ENCODE assay signal across 26 mouse cellular contexts in the genomic region with DNA sequence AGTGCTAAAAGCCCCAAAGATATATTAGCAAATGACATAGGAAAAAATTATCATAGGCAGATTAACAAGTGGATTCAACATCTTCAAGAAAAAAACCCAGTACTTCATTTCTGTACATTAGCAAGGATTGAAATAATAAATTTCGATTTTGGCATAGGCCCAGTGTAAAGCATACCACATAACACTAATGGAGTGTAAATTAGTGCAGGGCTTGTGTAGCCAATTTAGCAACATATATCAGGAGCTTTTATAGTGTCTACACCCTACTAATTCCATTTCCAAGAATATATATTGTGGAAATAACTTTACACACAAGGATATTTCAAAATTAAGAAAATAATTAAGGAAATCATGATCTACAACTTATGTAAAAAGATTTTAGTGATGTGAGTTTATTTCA. TPM values are rescaled to one million over a fixed set of nuclear protein-coding genes. Genes with fewer than 3 reads are reported as not detected.
DNase-seq lines count a peak whose midpoint lies in the region; ATAC-seq and TF ChIP-seq lines count a peak whose summit lies in the region.
"Had no signal": no experiment of that assay in that cellular context is flagged by ENCODE, and none has a peak within 500 bp of the region (broad histone marks: within the 10 kb centered on the region; RNA-seq: fewer than 3 reads in every experiment).

No protein-coding gene starts in this region.

- H3K4me1 ChIP-seq in neural tube, embryonic 13.5 days (replicated peaks) = no peaks in the 10 kb centered on the region
- H3K4me1 ChIP-seq in neural tube, embryonic 14.5 days (ENCODE audit: control insufficient read depth, insufficient read depth, low read length) = no peaks in the 10 kb centered on the region
- no peaks in the 10 kb centered on the region for H3K4me1 ChIP-seq in neural tube, embryonic 15.5 days
- no peaks in the 10 kb centered on the region for H3K4me1 ChIP-seq in liver, embryonic 11.5 days (replicated peaks; ENCODE audit: control insufficient read depth, insufficient read depth, low read length)
- no peaks in the 10 kb centered on the region for H3K4me1 ChIP-seq in heart, adult 2 months (ENCODE audit: control insufficient read depth, insufficient read depth, low read length)

- intact Hi-C loops in heart, adult 2 months (cut with DNase I) = no loop called here

- no peak for DNase-seq in neural tube, embryonic 10.5 days (ENCODE audit: extremely low spot score, low spot score)
- no peak for DNase-seq in liver, embryonic 11.5 days (ENCODE audit: low spot score)
- DNase-seq in heart, adult 2 months = no peak
- DNase-seq: adrenal gland, adult 8-10 months; adrenal gland, postnatal 10 days; adrenal gland, postnatal 14 days; adrenal gland, postnatal 25 days; B cell, adult 2 months; cerebellum, adult 11 months; cerebellum, adult 11-12 months; cerebellum, adult 18-20 months had no signal

- H3K4me2 ChIP-seq in neural tube, embryonic 13.5 days = no peak overlapping the region
- H3K4me2 ChIP-seq in neural tube, embryonic 14.5 days (ENCODE audit: low read depth, low read length) = no peak overlapping the region
- H3K4me2 ChIP-seq in neural tube, embryonic 15.5 days = no peak overlapping the region
- H3K4me2 ChIP-seq in liver, embryonic 11.5 days = no peak overlapping the region

- TF ChIP-seq EP300 in heart, adult 2 months (IDR thresholded peaks at IDR 0.05; ENCODE audit: insufficient read depth, low read depth, low read length) = no peak

- H3K9me3 ChIP-seq in neural tube, embryonic 13.5 days = no peaks in the 10 kb centered on the region
- H3K9me3 ChIP-seq in neural tube, embryonic 14.5 days (ENCODE audit: control insufficient read depth, low read length) = no peaks in the 10 kb centered on the region
- no peaks in the 10 kb centered on the region for H3K9me3 ChIP-seq in neural tube, embryonic 15.5 days (replicated peaks)
- no peaks in the 10 kb centered on the region for H3K9me3 ChIP-seq in liver, embryonic 11.5 days (ENCODE audit: control insufficient read depth, low read length)
- H3K9me3 ChIP-seq: G1E had no signal

- H3K4me3 ChIP-seq in neural tube, embryonic 13.5 days = no peak overlapping the region
- H3K4me3 ChIP-seq in neural tube, embryonic 14.5 days (ENCODE audit: low read depth, low read length) = no peak overlapping the region
- no peak overlapping the region for H3K4me3 ChIP-seq in neural tube, embryonic 15.5 days (replicated peaks)
- no peak overlapping the region for H3K4me3 ChIP-seq in liver, embryonic 11.5 days (ENCODE audit: low read depth, low read length)
- H3K4me3 ChIP-seq in heart, adult 2 months = no peak overlapping the region

- no peaks in the 10 kb centered on the region for H3K79me2 ChIP-seq in heart, adult 2 months (replicated peaks; ENCODE audit: control insufficient read depth, insufficient read depth, low read length)

- 0 out of 2 replicates have a peak, but pooled peaks have one; percentile 47 for ATAC-seq in neural tube, embryonic 13.5 days (ENCODE audit: low read depth)
- ATAC-seq in neural tube, embryonic 14.5 days (ENCODE audit: low read depth) = peak; percentile 60; the same call in 1 of the 2 replicates
- ATAC-seq in neural tube, embryonic 15.5 days (ENCODE audit: low FRiP score) = 0 out of 2 replicates have a peak, but pooled peaks have one; percentile 59
- no peak for ATAC-seq in liver, embryonic 11.5 days (replicated peaks; ENCODE audit: low FRiP score)
- ATAC-seq: activated CD4-positive, CD25-positive, alpha-beta regulatory T cell, adult 4 months; CD4-positive, CD25-positive, alpha-beta regulatory T cell, adult 4 months; Patski had no signal

- H3K36me3 ChIP-seq in neural tube, embryonic 13.5 days = no peaks in the 10 kb centered on the region
- H3K36me3 ChIP-seq in neural tube, embryonic 14.5 days (ENCODE audit: control insufficient read depth, insufficient read depth, low read length) = no peaks in the 10 kb centered on the region
- H3K36me3 ChIP-seq in neural tube, embryonic 15.5 days = no peaks in the 10 kb centered on the region
- no peaks in the 10 kb centered on the region for H3K36me3 ChIP-seq in liver, embryonic 11.5 days (ENCODE audit: control insufficient read depth, insufficient read depth, low read length)
- H3K36me3 ChIP-seq in heart, adult 2 months (ENCODE audit: control insufficient read depth, insufficient read depth, low read length) = no peaks in the 10 kb centered on the region
- H3K36me3 ChIP-seq: G1E had no signal

- no peak for TF ChIP-seq POLR2A in heart, adult 2 months (IDR thresholded peaks at IDR 0.05; ENCODE audit: insufficient read depth, low read depth, low read length)

- no peak for TF ChIP-seq CTCF in heart, adult 2 months (IDR thresholded peaks at IDR 0.05)

- no peak overlapping the region for H3K9ac ChIP-seq in neural tube, embryonic 13.5 days
- no peak overlapping the region for H3K9ac ChIP-seq in neural tube, embryonic 14.5 days (replicated peaks; ENCODE audit: low read depth, low read length)
- no peak overlapping the region for H3K9ac ChIP-seq in neural tube, embryonic 15.5 days (replicated peaks)
- H3K9ac ChIP-seq in liver, embryonic 11.5 days (ENCODE audit: low read depth, low read length) = no peak overlapping the region
- H3K9ac ChIP-seq in heart, adult 2 months (ENCODE audit: low read depth, low read length) = no peak overlapping the region

- H3K27me3 ChIP-seq in neural tube, embryonic 13.5 days = no peaks in the 10 kb centered on the region
- H3K27me3 ChIP-seq in neural tube, embryonic 14.5 days (ENCODE audit: control insufficient read depth, insufficient read depth, low read length) = no peaks in the 10 kb centered on the region
- no peaks in the 10 kb centered on the region for H3K27me3 ChIP-seq in neural tube, embryonic 15.5 days (replicated peaks)
- no peaks in the 10 kb centered on the region for H3K27me3 ChIP-seq in liver, embryonic 11.5 days (replicated peaks; ENCODE audit: control insufficient read depth, insufficient read depth, low read length)
- no peaks in the 10 kb centered on the region for H3K27me3 ChIP-seq in heart, adult 2 months (ENCODE audit: control insufficient read depth, insufficient read depth, low read length)
- H3K27me3 ChIP-seq: CH12.LX had no signal

- WGBS in neural tube, embryonic 13.5 days = 57% methylated on average over 1 of the region's 1 CpGs
- 51% methylated on average over 1 of the region's 1 CpGs for WGBS in neural tube, embryonic 14.5 days
- WGBS in neural tube, embryonic 15.5 days = 61% methylated on average over 1 of the region's 1 CpGs
- 67% methylated on average over 1 of the region's 1 CpGs for WGBS in liver, embryonic 11.5 days
- WGBS in heart, adult 2 months = 35% methylated on average over 1 of the region's 1 CpGs

- no peak overlapping the region for H3K27ac ChIP-seq in neural tube, embryonic 13.5 days (replicated peaks)
- no peak overlapping the region for H3K27ac ChIP-seq in neural tube, embryonic 14.5 days (ENCODE audit: low read depth, low read length)
- H3K27ac ChIP-seq in neural tube, embryonic 15.5 days (replicated peaks) = no peak overlapping the region
- H3K27ac ChIP-seq in liver, embryonic 11.5 days (ENCODE audit: low read depth, low read length) = no peak overlapping the region
- no peak overlapping the region for H3K27ac ChIP-seq in heart, adult 2 months

RNA-seq across cellular contexts. Expression of a gene that starts 55.8 kb away (rescaled TPM):
- 0.45 TPM in 1 of 2 replicates, not detected in the other for polyA plus RNA-seq in neural tube, embryonic 13.5 days (2015; fragmentation: Nextera tagmentation; extraction: Ambion mirVana)
- polyA plus RNA-seq in neural tube, embryonic 14.5 days (2014; fragmentation: Nextera tagmentation; extraction: Ambion mirVana) = 0.15 TPM in 1 of 2 replicates, not detected in the other
- polyA plus RNA-seq in neural tube, embryonic 15.5 days (2015; fragmentation: Nextera tagmentation; extraction: Ambion mirVana) = not detected in 2 replicates
- not detected in 2 replicates for polyA plus RNA-seq in liver, embryonic 11.5 days (2014; fragmentation: Nextera tagmentation; extraction: Ambion mirVana)
- not detected for total RNA-seq in heart, adult 2 months (2021)
- polyA plus RNA-seq in heart, adult 2 months (2012; rRNA removed) = 0.18 TPM in 1 of 2 replicates, not detected in the other
- total RNA-seq: adrenal gland, adult 18-20 months; adrenal gland, adult 2 months; adrenal gland, adult 8-10 months; adrenal gland, postnatal 10 days; adrenal gland, postnatal 14 days; adrenal gland, postnatal 25 days; adrenal gland, postnatal 36 days; adrenal gland, postnatal 4 days; CH12.LX; ES-E14; MEL had no signal
- polyA plus RNA-seq: activated CD4-positive, CD25-positive, alpha-beta regulatory T cell, adult 4 months; adrenal gland, adult 2 months; C2C12; CD4-positive, CD25-positive, alpha-beta regulatory T cell, adult 4 months; G1E; Patski had no signal
